Mouse (Mus musculus): ENCODE results near the gene Sema4c. TPM values are rescaled to one million over a fixed set of nuclear protein-coding genes. Genes with fewer than 3 reads are reported as not detected.

The Sema4c gene
- polyA plus RNA-seq, 2 experiments: 0.25 to 2.3 TPM

GRCm38 (mm10) chr1:36530962-36531361 is 27.2 kb downstream of the Sema4c start:
- no peak for TF ChIP-seq EP300 (IDR thresholded peaks at IDR 0.05; ENCODE audit: low read depth)
- TF ChIP-seq CTCF (IDR thresholded peaks at IDR 0.05; ENCODE audit: low read depth): no peak
- 83% methylated on average over 7 of the region's 7 CpGs for WGBS (ENCODE audit: insufficient replicate concordance)
- Histone ChIP-seq H3K27me3 (ENCODE audit: control insufficient read depth, insufficient read depth, low read length) (no peaks in the 10 kb centered on the region), H3K4me2 (ENCODE audit: low read depth) (no peak overlapping the region), H3K4me1 (replicated peaks; ENCODE audit: control insufficient read depth in 2 of 2, insufficient read depth in 2 of 2, low read length in 1 of 2) (no peaks in the 10 kb centered on the region), H3K36me3 (replicated peaks; ENCODE audit: control insufficient read depth, insufficient read depth, low read depth) (no peaks in the 10 kb centered on the region; the same call in 1 of the 2 replicates), H3K27ac (no peak overlapping the region), H3K9me3 (ENCODE audit: control insufficient read depth, low read length) (no peaks in the 10 kb centered on the region), H3K9ac (replicated peaks) (no peak overlapping the region), H3K4me3 (ENCODE audit: insufficient read depth in 1 of 2, low read depth in 2 of 2, low read length in 2 of 2) (no peak overlapping the region)
- no peak for ATAC-seq (ENCODE audit: insufficient read depth)
- DNase-seq (ENCODE audit: low read depth in 3 of 3, low spot score in 3 of 3): no peak

- no peaks in the 10 kb centered on the region for H3K27me3 ChIP-seq (ENCODE audit: control insufficient read depth, insufficient read depth, low read length)
- no peak overlapping the region for H3K4me2 ChIP-seq (ENCODE audit: low read depth)
- TF ChIP-seq EP300 (IDR thresholded peaks at IDR 0.05; ENCODE audit: low read depth) (no peak), CTCF (IDR thresholded peaks at IDR 0.05; ENCODE audit: low read depth) (no peak)
- no peak overlapping the region for H3K4me3 ChIP-seq (ENCODE audit: insufficient read depth in 1 of 2, low read depth in 2 of 2, low read length in 2 of 2)
- no peaks in the 10 kb centered on the region for H3K4me1 ChIP-seq (replicated peaks; ENCODE audit: control insufficient read depth in 2 of 2, insufficient read depth in 2 of 2, low read length in 1 of 2)
- no peak overlapping the region for H3K27ac ChIP-seq
- H3K9ac ChIP-seq (replicated peaks): no peak overlapping the region
- no peaks in the 10 kb centered on the region for H3K9me3 ChIP-seq (ENCODE audit: control insufficient read depth, low read length)
- ATAC-seq (ENCODE audit: insufficient read depth): no peak
- no peaks in the 10 kb centered on the region; the same call in 1 of the 2 replicates for H3K36me3 ChIP-seq (replicated peaks; ENCODE audit: control insufficient read depth, insufficient read depth, low read depth)
- WGBS (ENCODE audit: insufficient replicate concordance): 75% methylated on average over 8 of the region's 8 CpGs
- no peak for DNase-seq (ENCODE audit: low read depth in 3 of 3, low spot score in 3 of 3)
Observed at GRCm38 (mm10) chr1:36530485-36530884, 27.7 kb downstream of the Sema4c start.

- H3K27me3 ChIP-seq (ENCODE audit: control insufficient read depth, insufficient read depth, low read length): no peaks in the 10 kb centered on the region
- DNase-seq (ENCODE audit: low read depth in 3 of 3, low spot score in 3 of 3): no peak
Observed at GRCm38 (mm10) chr1:36529875-36530274, 28.3 kb downstream of the Sema4c start.

GRCm38 (mm10) chr1:36529274-36529673 is 28.9 kb downstream of the Sema4c start:
- no peak for DNase-seq (ENCODE audit: low read depth in 3 of 3, low spot score in 3 of 3)
- no peak for TF ChIP-seq CTCF (IDR thresholded peaks at IDR 0.05; ENCODE audit: low read depth)
- TF ChIP-seq EP300 (IDR thresholded peaks at IDR 0.05; ENCODE audit: low read depth): no peak
- no peak overlapping the region for H3K4me3 ChIP-seq (ENCODE audit: insufficient read depth in 1 of 2, low read depth in 2 of 2, low read length in 2 of 2)
- no peaks in the 10 kb centered on the region; the same call in 1 of the 2 replicates for H3K36me3 ChIP-seq (replicated peaks; ENCODE audit: control insufficient read depth, insufficient read depth, low read depth)
- H3K27ac ChIP-seq: no peak overlapping the region
- H3K27me3 ChIP-seq (ENCODE audit: control insufficient read depth, insufficient read depth, low read length): no peaks in the 10 kb centered on the region
- no peaks in the 10 kb centered on the region for H3K4me1 ChIP-seq (replicated peaks; ENCODE audit: control insufficient read depth in 2 of 2, insufficient read depth in 2 of 2, low read length in 1 of 2)
- WGBS (ENCODE audit: insufficient replicate concordance): 77% methylated on average over 4 of the region's 4 CpGs
- H3K9ac ChIP-seq (replicated peaks): no peak overlapping the region
- no peak overlapping the region for H3K4me2 ChIP-seq (ENCODE audit: low read depth)
- no peaks in the 10 kb centered on the region for H3K9me3 ChIP-seq (ENCODE audit: control insufficient read depth, low read length)
- no peak for ATAC-seq (ENCODE audit: insufficient read depth)

More at GRCm38 (mm10) chr1:36529875-36530274, 28.3 kb downstream of the Sema4c start:
- Histone ChIP-seq H3K4me3 (ENCODE audit: insufficient read depth in 1 of 2, low read depth in 2 of 2, low read length in 2 of 2) (no peak overlapping the region), H3K4me1 (replicated peaks; ENCODE audit: control insufficient read depth in 2 of 2, insufficient read depth in 2 of 2, low read length in 1 of 2) (no peaks in the 10 kb centered on the region), H3K36me3 (replicated peaks; ENCODE audit: control insufficient read depth, insufficient read depth, low read depth) (no peaks in the 10 kb centered on the region; the same call in 1 of the 2 replicates), H3K9ac (replicated peaks) (no peak overlapping the region), H3K4me2 (ENCODE audit: low read depth) (no peak overlapping the region), H3K9me3 (ENCODE audit: control insufficient read depth, low read length) (no peaks in the 10 kb centered on the region), H3K27ac (no peak overlapping the region)
- no peak for TF ChIP-seq EP300 (IDR thresholded peaks at IDR 0.05; ENCODE audit: low read depth)
- TF ChIP-seq CTCF (IDR thresholded peaks at IDR 0.05; ENCODE audit: low read depth): no peak
- 74% methylated on average over 4 of the region's 4 CpGs for WGBS (ENCODE audit: insufficient replicate concordance)
- no peak for ATAC-seq (ENCODE audit: insufficient read depth)

- no peak for ATAC-seq (ENCODE audit: insufficient read depth)
- Histone ChIP-seq H3K4me3 (ENCODE audit: insufficient read depth in 1 of 2, low read depth in 2 of 2, low read length in 2 of 2) (no peak overlapping the region), H3K36me3 (replicated peaks; ENCODE audit: control insufficient read depth, insufficient read depth, low read depth) (no peaks in the 10 kb centered on the region; the same call in 1 of the 2 replicates), H3K27ac (no peak overlapping the region), H3K9me3 (ENCODE audit: control insufficient read depth, low read length) (no peaks in the 10 kb centered on the region), H3K4me2 (ENCODE audit: low read depth) (no peak overlapping the region), H3K27me3 (ENCODE audit: control insufficient read depth, insufficient read depth, low read length) (no peaks in the 10 kb centered on the region), H3K4me1 (replicated peaks; ENCODE audit: control insufficient read depth in 2 of 2, insufficient read depth in 2 of 2, low read length in 1 of 2) (no peaks in the 10 kb centered on the region), H3K9ac (replicated peaks) (no peak overlapping the region)
- WGBS (ENCODE audit: insufficient replicate concordance): 33% methylated on average over 1 of the region's 1 CpGs
- no peak for DNase-seq (ENCODE audit: low read depth in 3 of 3, low spot score in 3 of 3)
- TF ChIP-seq EP300 (IDR thresholded peaks at IDR 0.05; ENCODE audit: low read depth) (no peak), CTCF (IDR thresholded peaks at IDR 0.05; ENCODE audit: low read depth) (no peak)
Observed at GRCm38 (mm10) chr1:36528351-36528750, 29.8 kb downstream of the Sema4c start.
